Comparison of ENCODE assay signal across 19 mouse cellular contexts in the genomic region with DNA sequence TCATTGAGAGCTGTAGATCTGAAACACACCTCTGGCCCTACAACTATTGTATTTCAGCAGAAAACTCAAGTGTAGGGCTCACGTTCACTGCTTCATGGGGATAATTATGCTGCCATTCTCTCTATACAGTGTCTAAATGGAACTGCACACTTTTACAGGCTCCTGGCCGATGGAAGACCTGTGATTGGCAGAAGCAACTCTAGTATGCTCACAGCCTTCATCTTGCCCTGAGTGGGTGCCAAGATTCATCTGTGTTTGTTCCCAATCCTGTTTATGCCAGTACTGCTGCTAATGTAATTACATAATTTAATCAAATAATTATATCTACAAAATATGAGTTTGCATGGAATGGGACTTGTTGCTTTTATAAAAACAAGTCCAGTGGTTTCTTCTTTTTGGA.
"Had no signal": no experiment of that assay in that cellular context is flagged by ENCODE, and none has a peak within 500 bp of the region (broad histone marks: within the 10 kb centered on the region; RNA-seq: fewer than 3 reads in every experiment).

No protein-coding gene starts in this region.

- H3K27me3 ChIP-seq: liver, embryonic 13.5 days; lung, embryonic 15.5 days; megakaryocyte, embryonic 14.5 days; midbrain, embryonic 15.5 days; neural tube, embryonic 13.5 days had no signal

- DNase-seq: kidney, postnatal 10 days; kidney, postnatal 4 days; liver; liver, embryonic 13.5 days; liver, postnatal 0 days; lung, postnatal 14 days; retina, postnatal 1 day; right cerebral cortex, postnatal 4 days; spleen, adult 18-20 months; thymus, adult 18-20 months; thymus, postnatal 14 days had no signal

- ATAC-seq: liver, postnatal 0 days; midbrain, embryonic 15.5 days had no signal

- H3K27ac ChIP-seq: layer of hippocampus, adult 2 months; left cerebral cortex, adult 2 months; liver, embryonic 13.5 days; lung, embryonic 15.5 days; macrophage; midbrain, embryonic 15.5 days; neural tube, embryonic 13.5 days had no signal

- H3K4me1 ChIP-seq: liver, embryonic 13.5 days; lung, embryonic 15.5 days; megakaryocyte, embryonic 14.5 days had no signal

- H3K9me3 ChIP-seq: liver, embryonic 13.5 days; lung, embryonic 15.5 days; midbrain, embryonic 15.5 days; neural tube, embryonic 13.5 days had no signal

- H3K36me3 ChIP-seq: liver, embryonic 13.5 days; lung, embryonic 15.5 days; midbrain, embryonic 15.5 days; neural tube, embryonic 13.5 days had no signal

- H3K9ac ChIP-seq: liver, embryonic 13.5 days; liver, postnatal 0 days; lung, embryonic 15.5 days; midbrain, embryonic 15.5 days; neural tube, embryonic 13.5 days had no signal

- H3K4me3 ChIP-seq: layer of hippocampus, adult 2 months; left cerebral cortex, adult 2 months; liver, embryonic 13.5 days; lung, embryonic 15.5 days; megakaryocyte, embryonic 14.5 days; midbrain, embryonic 15.5 days; neural tube, embryonic 13.5 days had no signal

- H3K4me2 ChIP-seq: liver, embryonic 13.5 days; lung, embryonic 15.5 days; midbrain, embryonic 11.5 days; midbrain, embryonic 15.5 days; neural tube, embryonic 13.5 days had no signal
